Mouse (Mus musculus): ENCODE measurements around the gene Espnl.

DNA sequence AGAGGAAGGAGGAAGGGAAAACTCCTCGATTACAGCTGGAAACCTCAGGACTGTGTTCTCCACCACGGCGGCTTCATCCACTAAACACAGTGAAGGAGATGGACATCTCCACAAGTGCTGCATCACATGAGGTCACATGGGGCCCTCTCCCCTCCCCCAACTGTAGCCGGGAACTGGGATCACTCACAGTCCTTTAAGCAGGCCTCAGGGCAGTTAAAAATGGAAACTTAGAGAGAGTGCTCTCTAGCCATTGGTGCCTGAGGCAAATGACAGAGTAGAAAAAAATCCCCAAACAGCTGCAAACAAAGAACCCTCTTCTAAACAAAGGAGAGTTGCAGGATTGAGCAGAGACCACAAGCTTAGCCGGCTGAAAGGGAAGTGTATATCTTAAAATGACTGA lies 8.6 kb upstream of the Espnl start:
- TF ChIP-seq UBTF (IDR thresholded peaks at IDR 0.05; ENCODE audit: low read depth, low read length) = no peak
- peak; percentile 48; the same call in 1 of the 2 replicates for TF ChIP-seq EP300 (IDR thresholded peaks at IDR 0.05; ENCODE audit: low read length)
- TF ChIP-seq CTCF (conservative IDR thresholded peaks at IDR 0.05 in 1 of 2, IDR thresholded peaks at IDR 0.05 in 1 of 2; ENCODE audit: low read depth in 2 of 2, low read length in 2 of 2) = no peak
- TF ChIP-seq MAX (IDR thresholded peaks at IDR 0.05; ENCODE audit: low read length) = no peak
- no peak for TF ChIP-seq KAT2A (IDR thresholded peaks at IDR 0.05; ENCODE audit: insufficient replicate concordance, low read length)
- TF ChIP-seq MXI1 (IDR thresholded peaks at IDR 0.05; ENCODE audit: low read depth, low read length) = 0 out of 2 replicates have a peak, but pooled peaks have one; percentile 45
- TF ChIP-seq USF2 (conservative IDR thresholded peaks at IDR 0.05; ENCODE audit: low read depth, low read length) = no peak

All from CH12.LX (cell line).